Mouse (Mus musculus): ENCODE measurements around the gene Ascc2. TPM values are rescaled to one million over a fixed set of nuclear protein-coding genes. Genes with fewer than 3 reads are reported as not detected.
A peak's percentile ranks its signal among the peaks of the same experiment; 100 is the strongest.

The Ascc2 gene
- 10 to 100 TPM; 23.3 to 26.7 TPM for total RNA-seq (2021)
- long read RNA-seq, transcript Ascc2-201 (20 exons, 2,650 nt), result major isoform, 7 of 37 reads
- long read RNA-seq, partial matches to known transcripts, result 20 of 37 reads
- long read RNA-seq, other reads (novel, unspliced or antisense), result 10 of 37 reads

DNA sequence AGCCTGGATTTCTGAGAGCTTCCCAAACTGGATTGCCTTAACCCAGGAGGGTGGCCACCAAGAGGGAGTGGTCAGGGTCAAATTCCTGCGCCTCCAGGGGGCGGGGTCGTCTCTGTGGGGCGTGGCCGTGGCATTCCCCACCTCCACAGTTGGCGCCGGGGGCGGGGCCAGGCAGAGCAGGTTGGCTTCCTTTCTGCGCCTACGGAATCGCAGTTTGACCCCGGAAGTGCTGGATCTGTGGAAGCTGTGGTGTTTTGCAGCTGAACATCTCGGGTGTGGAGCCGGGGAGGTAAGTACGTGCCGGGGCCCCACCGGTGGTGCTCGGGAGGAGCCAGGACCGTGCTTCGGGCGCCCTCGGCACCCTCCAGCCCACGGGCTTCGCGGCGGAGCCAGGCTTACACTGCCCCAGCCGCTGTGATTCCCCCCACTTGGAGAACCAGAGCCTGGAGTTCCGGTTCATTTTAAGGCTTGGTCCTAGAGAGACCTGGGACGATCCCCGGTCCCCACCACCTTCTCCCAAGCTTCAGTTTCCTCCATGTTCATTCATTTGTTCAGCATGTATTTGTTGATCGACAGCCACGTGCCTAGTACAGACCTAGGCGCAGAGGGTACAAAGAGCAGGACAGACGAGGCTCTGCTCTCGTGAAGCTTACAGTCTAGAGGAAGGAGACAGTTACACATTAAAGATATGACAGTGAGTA lies at the start of gene Ascc2:
Gene Ascc2 (plus strand): TSS at position 214 of the 701 bp plus-strand sequence.
- peak; percentile 85 to 90 for DNase-seq (ENCODE audit: low spot score in 2 of 2)

DNA sequence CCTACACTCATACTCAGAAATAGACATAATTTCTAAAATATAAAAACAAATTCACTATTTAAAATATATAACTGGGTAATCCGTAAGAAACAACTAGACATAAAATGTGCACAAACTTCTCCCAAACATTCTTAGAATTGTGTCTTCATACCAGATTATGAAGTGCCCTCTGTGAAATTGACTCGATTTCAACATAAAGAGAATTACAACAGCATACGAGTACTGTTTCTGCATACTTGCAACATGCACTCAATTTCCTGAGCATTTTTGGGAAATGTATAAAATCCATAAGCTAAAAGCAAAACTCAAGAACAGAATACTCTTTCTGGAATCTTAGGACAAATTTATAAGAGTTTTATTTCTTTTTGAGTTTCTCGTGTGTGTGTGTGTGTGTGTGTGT lies 45.7 kb upstream of the Ascc2 start:
- no peak for DNase-seq (ENCODE audit: low spot score in 2 of 2)

DNA sequence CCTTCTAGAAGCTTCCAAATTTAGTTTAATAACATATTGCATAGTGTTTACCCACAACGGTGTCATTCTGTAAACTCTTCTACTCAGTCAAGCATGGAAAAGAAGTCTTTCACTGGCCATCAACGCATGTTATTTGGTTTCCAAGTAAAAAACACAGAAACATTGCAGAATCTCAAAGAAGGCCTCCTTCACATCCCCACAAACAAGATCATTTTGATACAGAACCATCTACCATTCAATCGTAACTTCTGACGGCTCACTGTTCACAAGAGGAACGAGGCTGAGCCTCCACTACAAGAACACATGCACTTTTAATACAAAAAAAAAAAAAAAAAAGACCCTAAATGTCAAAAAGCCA lies 44.1 kb upstream of the Ascc2 start:
- no peak for DNase-seq (ENCODE audit: low spot score in 2 of 2)

DNA sequence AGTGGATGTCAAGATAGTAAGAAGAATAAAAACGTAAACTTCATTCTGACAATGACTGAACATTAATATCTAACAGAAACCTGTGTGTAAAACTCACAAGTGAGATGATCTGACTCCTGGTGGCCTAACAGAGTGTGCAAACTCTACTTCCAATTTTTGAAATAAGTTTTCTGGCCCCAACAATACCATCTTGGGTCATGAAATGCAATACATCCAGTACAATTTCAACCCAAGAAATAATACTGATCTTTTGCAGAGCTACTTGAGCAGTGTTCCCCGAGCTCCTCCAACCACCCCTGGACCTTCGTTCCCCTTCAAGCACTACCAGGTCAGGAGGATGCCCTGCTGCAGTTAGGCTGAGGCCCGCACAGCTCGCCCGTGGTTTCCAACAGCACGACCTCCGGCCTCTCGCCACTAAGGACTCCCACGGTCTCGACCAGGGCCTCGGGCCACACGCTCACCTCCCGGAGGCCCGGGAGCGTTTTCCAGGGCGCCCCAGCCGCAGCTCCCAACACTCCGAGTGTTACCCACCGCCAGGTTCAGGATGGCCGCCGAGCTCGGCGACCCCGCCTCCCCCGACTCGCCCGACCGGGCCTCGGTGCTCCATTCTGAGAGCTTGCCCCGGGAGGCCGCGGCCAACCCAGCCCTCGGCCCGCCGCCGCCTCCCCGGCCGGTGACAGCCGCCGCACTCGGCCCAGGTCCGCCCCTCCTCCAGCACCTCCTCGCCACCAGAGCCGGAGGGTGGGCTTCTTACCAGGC lies 43.5 kb upstream of the Ascc2 start:
- peak; percentile 7 to 29 for DNase-seq (ENCODE audit: low spot score in 2 of 2)

DNA sequence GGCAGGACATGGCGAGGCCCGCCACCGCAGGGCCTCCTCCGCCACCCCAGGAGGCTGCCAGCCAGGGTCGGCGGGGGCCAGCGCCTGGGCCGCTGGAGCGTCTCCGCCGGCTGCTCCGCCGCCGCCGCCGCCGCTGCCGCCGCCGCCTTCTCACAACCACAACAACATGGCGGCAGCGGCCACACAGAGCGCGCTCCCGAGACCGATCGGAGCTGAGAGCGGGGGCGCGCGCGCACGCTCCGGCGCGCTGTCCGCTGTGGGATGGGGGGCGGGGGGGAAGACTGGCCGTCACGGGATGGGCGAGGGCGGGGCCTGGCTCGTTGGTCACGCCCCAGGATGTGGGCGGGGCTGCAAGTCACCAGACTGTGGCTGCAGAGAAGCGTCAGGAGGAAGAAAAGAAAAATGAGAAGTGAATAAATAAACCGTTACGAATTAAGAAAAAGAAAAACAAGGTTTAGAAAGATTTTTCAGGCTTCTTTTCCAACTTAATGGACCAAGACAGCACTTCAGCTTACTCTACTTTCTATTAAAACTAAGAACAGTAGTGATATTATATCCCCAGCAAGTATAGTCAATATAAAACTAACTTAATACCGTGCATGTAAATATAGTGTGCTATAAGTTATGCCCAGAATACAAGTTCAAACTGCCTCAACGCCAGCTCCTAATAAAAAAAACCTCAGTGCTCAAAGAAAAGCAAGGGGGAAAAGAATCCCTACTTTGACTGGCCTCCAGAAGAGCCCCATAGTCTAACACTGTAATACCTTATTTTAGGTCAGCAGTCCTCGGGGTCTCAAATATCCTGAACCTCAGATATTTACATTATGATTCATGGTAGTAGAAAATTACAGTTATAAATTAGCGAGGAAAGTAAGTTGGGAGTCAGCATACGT lies 42.7 kb upstream of the Ascc2 start, which contains the start of gene Mtmr3:
Gene Mtmr3 (minus strand): TSS at position 256 of the 893 bp plus-strand sequence.
- peak; percentile 85 to 95 for DNase-seq (ENCODE audit: low spot score in 2 of 2)

DNA sequence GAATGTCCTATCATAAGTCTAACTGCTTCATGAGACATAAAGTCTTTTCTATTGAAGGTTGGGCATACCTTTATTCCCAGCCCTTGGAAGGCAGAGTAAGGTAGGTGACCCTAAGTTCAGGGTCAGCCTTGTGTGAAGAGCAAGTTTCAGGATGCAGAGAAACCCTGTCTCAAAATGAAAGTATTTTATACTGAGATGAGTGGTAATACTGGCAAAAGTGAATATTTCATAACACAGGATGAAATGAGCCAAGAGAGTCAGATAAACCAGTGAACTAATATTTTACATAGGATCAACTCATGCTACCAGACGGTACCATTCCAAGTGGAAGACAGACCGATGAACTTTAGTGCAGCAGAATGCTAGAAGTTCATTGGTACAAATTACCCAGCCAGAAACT lies 39.1 kb upstream of the Ascc2 start:
- DNase-seq (ENCODE audit: low spot score in 2 of 2), result no peak

DNA sequence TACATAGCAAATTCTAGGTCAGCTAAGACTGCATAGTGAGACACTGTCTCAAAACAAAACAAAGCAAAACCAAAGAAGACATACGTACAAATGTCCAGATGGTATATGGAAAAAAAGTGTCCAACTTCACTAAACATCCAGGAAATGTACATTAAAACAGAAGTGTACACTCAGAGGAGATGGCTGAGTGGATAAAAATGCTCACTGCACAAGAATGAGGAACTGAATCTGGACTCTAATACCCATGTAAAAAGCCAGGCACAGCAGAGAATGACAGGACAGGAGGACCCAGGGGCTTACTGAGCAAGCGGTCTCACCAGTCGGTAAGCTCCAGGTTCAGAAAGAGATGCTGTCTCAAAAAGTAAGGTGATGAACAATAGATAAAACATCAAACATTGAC lies 37.6 kb upstream of the Ascc2 start:
- no peak for DNase-seq (ENCODE audit: low spot score in 2 of 2)

DNA sequence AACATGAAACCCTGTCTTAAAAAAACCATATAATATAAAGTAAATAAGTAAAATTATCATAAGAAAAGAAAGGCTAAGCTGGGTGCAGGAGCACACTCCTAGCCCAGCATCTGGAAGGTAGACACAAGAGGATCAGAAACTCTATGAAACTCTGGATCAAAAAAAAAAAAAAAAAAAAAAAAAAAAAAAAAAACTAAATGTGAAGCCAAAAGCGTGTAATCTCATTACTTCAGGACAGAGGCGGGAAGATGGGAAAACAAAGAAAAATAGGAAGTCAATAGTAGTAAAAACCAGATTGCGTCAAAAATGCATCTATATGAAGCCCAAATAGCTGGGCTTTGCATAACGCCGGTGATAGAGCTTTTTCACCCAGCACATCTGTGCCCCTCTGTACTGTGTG lies 35.7 kb upstream of the Ascc2 start:
- no peak for DNase-seq (ENCODE audit: low spot score in 2 of 2)

DNA sequence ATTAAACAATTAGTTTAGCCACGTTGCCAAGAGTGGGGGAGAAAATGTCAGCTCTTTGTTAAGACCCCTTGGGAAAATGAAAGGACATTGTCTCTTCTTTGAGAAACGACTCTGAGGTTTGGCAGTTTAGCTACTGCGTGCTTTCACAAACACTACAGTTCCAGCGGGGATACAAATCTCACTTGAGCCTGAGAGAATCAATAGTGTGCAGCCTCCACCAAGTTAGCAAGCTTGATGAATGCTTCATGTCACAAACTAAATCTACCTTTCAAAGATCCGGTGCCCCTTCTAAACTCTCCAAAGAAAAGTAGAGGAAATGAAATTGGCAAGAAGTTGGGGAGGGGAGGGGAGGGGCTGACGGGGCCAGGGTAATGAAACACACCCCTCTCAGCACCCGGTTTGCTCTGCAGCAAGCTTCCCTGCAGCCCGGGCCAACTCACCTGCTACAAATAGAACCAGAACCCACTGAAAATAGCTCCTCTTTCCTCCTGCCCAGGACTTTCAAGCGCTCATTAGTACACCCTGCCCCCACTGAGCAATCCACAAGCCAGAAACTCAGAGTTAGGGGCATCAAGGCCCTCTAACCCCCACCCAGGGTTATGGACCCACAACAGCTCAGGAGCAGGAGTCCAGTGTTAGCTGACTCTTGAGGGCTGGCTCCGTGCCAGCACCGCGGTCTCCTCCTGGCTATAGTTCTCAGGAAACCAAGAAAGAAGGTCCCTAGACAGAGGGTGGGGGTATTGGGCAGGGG lies 34.7 kb upstream of the Ascc2 start:
- no peak for DNase-seq (ENCODE audit: low spot score in 2 of 2)

DNA sequence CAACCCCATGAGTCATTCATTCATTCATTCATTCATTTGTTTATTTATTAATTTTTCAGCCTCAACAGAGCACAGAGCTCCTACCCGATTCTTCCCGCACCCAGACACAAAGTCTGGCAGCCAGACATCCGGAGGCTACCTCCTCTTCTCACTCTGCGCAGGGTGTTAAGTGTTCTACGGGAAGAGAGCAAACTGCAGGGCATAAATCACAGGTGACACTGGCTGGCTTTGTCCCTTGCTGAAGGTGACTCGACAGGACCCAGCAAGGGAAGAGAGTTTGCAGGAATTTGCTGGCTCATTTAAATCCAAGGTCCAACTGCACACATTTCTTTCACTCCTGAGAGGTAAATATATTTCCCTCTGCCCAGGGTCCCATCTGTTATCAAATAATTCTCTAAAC lies 33.1 kb upstream of the Ascc2 start:
- no peak for DNase-seq (ENCODE audit: low spot score in 2 of 2)

DNA sequence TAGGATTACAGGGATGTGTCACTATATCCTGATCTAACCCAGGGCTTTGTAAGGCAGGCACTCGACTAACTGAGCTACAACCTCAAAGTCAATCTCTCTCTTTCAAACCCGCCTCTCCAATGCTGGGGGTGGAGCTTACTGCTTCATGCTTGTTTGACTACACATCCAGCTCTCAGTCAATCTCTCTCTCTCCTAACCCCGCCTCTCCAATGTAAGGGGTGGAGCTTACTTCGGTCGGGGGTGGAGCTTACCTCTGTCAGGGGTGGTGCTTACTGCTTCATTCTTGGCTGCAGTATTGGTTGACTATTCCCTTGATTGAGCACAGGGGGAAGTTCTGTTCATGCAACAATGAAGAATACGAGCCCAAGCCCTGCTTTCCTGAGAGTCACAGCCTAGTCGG lies 32.1 kb upstream of the Ascc2 start:
- no peak for DNase-seq (ENCODE audit: low spot score in 2 of 2)

DNA sequence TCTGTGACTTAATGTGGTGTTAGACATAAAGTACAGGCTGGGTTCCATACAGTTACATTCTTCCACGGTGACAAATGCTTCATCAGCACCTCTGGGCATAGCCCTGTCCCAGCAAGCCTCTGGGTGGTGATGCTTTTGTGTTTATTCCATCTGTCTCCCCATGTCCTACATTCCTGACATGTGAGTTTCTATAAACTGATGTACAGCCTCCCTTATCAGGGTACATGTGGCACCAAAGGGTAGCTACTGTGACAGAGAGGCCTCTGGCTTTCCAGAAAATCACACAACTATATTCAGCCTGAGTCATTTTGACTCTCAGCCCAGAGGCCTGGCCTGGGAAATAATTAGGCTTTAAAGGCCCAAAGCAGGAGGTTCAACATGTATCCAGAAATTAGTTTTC lies 31.0 kb upstream of the Ascc2 start:
- DNase-seq (ENCODE audit: low spot score in 2 of 2), result no peak

DNA sequence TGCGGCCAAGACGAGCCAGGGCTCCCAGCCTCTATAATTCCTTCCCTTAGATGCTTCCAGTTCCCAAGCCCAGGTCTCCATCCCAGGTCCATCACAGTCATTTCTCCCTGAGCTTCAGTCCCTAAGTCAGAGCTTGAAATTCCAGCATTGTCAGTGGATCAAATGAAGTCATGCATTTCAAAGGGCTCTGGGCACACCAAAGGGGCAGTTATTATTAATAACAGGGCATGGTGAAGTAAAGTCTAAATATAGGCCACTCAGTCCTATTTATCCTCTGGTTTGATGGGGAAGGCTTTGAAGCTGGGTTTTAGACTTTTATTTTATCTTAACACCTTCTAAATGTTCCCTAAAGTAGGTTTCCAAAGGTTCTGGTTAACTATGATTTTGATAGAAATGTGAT lies 25.6 kb upstream of the Ascc2 start:
- no peak for DNase-seq (ENCODE audit: low spot score in 2 of 2)

DNA sequence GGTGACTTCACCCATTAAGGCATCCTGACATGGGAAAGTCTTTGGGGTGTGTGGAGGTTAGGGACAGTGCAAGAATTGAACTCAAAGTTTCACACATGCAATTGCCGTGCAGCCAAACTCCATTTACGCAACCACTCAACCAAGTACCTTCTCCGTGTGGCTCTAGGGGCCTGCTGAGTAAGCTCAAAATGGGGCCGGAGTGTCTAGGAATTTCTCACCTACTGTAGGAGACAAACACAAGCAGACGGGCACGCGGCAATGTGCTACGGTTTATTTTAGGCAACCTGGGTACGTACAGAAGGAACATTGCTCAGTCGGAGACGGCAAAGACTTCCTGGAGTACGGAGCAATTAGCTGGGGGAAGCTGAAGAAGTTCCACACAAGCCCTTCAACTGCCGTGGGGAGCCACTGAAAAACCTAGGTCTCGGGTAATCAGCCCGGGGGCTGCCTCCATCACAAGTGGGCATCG lies 17.5 kb upstream of the Ascc2 start, which contains the start of gene Gm11032:
Gene Gm11032 (plus strand): TSS at position 51 of the 469 bp plus-strand sequence.
- no peak for DNase-seq (ENCODE audit: low spot score in 2 of 2)

DNA sequence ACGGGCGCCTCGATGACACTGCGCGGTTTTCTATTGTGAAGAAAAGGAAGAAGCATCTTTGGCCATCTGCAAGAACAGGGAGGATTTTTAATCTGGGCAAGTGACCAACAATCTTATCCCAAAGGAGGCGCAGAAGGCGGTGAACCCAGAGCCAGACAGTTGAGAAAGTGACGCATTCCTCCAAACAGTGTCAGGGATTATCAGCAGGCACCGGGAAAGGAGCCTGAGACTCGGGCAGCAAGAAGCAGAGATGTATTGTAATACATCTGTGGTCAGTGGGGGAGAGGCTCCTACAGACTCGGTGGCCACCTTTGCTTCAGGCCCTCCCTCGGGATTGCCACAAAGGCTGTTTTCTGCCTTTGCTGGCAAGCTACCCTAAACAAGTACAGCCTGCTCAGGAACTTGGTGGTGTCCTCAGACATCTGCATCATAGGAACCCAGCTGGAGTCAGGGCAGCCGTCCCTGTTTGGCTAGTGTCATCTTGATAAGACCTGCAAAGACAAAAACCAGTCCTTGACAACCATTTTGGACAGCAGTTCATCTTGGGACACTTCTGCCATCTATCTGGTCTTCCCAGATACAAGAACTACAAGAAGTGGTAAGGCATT lies 16.9 kb upstream of the Ascc2 start:
- DNase-seq (ENCODE audit: low spot score in 2 of 2), result no peak

DNA sequence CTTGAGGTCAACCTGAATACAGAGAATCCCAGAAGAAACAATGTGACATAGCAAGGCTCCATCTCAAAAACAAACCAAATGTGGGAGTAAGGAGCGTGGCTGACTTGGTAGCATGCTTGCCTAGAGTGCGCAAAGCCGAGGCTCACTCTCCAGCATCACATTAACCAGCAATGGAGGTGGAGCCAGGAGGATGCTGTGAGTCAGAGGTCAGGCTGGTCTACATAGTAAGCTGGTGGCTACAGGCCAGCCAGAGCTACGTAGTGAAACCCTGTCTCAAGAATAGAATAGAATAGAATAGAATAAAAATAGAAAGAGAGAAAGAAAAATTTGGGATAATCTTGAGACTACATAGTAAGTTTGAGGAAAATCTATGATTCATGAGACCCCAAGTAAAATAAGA lies 15.7 kb upstream of the Ascc2 start:
- DNase-seq (ENCODE audit: low spot score in 2 of 2), result no peak

DNA sequence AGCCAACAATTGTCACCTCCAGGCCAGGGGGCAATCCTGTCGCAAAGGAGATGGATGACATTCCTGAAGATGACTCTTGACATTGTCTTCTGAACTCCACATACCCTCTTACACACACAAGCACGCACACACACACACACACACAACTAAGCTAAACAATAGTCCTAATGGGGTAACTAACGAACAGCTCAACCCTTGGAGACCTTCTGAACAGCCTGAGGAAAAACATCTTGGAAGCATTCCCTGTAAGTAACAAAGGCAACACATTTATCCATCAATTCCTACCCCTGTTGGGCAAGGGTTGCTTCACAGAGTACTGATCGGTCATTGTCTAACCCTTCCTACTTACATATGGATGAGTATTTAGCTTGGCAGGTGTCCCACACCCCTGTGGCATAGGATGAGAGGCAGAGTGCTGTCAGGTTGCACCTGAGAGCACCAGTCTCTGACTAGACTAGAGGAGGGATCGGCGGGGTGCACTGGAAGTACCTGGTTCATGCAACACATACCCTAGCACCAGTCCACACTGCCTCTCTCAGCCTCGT lies 15.0 kb upstream of the Ascc2 start:
- DNase-seq (ENCODE audit: low spot score in 2 of 2), result no peak

DNA sequence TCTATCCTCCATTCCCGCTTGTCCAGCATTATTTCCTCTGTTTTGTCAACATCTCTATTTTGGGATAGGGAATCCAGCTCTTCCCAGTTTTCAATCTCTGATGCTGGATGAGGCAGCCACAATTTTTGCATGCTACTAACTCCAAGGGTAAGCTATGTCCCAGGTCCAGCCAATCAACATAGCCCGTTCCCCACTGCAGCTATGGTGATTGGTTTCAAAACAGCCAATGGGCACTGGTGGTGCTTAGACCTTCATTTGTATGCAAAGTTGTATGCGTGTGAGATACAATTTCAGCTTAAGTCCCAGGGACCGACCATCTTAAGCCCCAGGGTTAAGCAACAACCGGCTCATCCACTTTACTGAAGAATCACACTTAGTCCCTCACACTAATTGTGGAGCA lies 14.6 kb upstream of the Ascc2 start:
- no peak for DNase-seq (ENCODE audit: low spot score in 2 of 2)

DNA sequence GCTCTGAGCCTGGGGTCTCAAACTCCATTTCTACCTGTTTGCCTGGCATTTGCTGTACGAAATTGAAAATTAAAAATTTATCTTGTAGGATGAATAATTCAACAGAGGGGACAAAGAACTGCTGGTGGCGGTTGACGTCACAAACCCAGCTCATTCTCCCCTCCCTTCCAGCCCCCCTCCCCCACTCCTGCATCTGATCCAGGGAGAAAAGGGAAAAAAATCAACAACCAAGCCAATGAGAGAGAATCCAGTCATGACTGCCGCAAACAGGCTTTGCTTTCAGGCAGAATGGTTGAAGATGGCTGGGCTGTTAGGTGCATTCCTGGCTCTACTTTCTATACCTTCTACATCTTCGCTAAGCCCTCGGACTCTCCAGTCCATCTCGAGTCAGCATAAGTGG lies 11.6 kb upstream of the Ascc2 start:
- DNase-seq (ENCODE audit: low spot score in 2 of 2), result no peak

DNA sequence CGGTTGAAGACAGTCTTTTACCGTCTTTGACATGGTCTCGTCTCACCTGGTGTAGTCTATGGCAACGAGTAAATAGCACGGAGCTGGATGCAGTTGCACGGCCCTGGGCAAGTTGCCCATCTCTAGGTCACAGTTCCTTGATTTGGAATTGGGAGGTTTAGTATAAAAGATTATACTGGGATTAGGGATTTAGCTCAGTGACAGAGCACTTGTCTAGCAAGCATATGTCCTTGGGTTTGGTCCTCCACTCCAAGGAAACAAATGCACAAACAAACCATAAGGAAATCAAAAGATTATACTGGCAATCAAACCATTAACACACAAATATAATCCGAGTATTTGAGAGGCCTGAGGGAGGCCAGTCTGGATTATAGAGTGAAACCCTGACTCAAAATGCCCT lies 9.9 kb upstream of the Ascc2 start:
- DNase-seq (ENCODE audit: low spot score in 2 of 2), result no peak
